Mouse (Mus musculus) adrenal gland, postnatal 36 days (tissue): ENCODE measurements at regions not wholly inside any gene's neighbourhood (a gene's known extent, or its start where the extent isn't known, plus 50 kb on each side); places are given as distances from the start of the nearest gene placed in this dataset.
A peak's percentile ranks its signal among the peaks of the same experiment; 100 is the strongest.

Experiments
- microRNA-seq: library from miRNA; unstranded; fragments of <30 nt; microRNA quantifications from one replicate; pipeline ENCODE4 v1.2.0, GENCODE M21; 2021

Small RNAs in the stretch of these regions (microRNA-seq; reads per million reads assigned to microRNA genes)
- gene Mir181a-1 = 121 reads per million, percentile 55 among the genes with 10 or more reads in this experiment
- gene Mir181b-1 = 8.7 reads per million, percentile 21 among the genes with 10 or more reads in this experiment
